Mouse (Mus musculus) frontal cortex, postnatal 25 days (tissue): ENCODE measurements at regions not wholly inside any gene's neighbourhood (a gene's known extent, or its start where the extent isn't known, plus 50 kb on each side); places are given as distances from the start of the nearest gene placed in this dataset.

Source experiments
- DNase-seq, 2 experiments: peaks; one replicate each; pipeline ENCODE4 v3.0.0; 2022; ENCODE audit warnings: low spot score in 2 of 2

- DNase-seq = no peak
Measured at GRCm38 (mm10) chr15:67301024-67301423, 800.3 kb upstream of the Lrrc6 start.

GRCm38 (mm10) chr15:67294797-67295196 lies 794.1 kb upstream of the Lrrc6 start:
- no peak for DNase-seq

- no peak for DNase-seq
Measured at GRCm38 (mm10) chr15:67289749-67290148, 789.0 kb upstream of the Lrrc6 start.

GRCm38 (mm10) chr15:67284941-67285340 lies 784.2 kb upstream of the Lrrc6 start:
- DNase-seq = no peak

GRCm38 (mm10) chr15:67283275-67283972 lies 782.7 kb upstream of the Lrrc6 start:
- DNase-seq = no peak

- no peak for DNase-seq
Measured at GRCm38 (mm10) chr15:67278869-67279268, 778.2 kb upstream of the Lrrc6 start.

GRCm38 (mm10) chr15:67275058-67275457 lies 774.3 kb upstream of the Lrrc6 start:
- no peak for DNase-seq

GRCm38 (mm10) chr15:67272397-67272796 lies 771.7 kb upstream of the Lrrc6 start:
- no peak for DNase-seq

- no peak for DNase-seq
Measured at GRCm38 (mm10) chr15:67263723-67264122, 763.0 kb upstream of the Lrrc6 start.

- no peak for DNase-seq
Measured at GRCm38 (mm10) chr15:67263313-67263712, 762.6 kb upstream of the Lrrc6 start.

- no peak for DNase-seq
Measured at GRCm38 (mm10) chr15:67262269-67262668, 761.6 kb upstream of the Lrrc6 start.

- no peak for DNase-seq
Measured at GRCm38 (mm10) chr15:67260666-67261065, 760.0 kb upstream of the Lrrc6 start.

GRCm38 (mm10) chr15:67249147-67249546 lies 748.4 kb upstream of the Lrrc6 start:
- no peak for DNase-seq

GRCm38 (mm10) chr15:67248471-67248870 lies 747.8 kb upstream of the Lrrc6 start:
- DNase-seq = no peak

GRCm38 (mm10) chr15:67245658-67246268 lies 745.1 kb upstream of the Lrrc6 start:
- no peak for DNase-seq

GRCm38 (mm10) chr15:67244908-67245657 lies 744.4 kb upstream of the Lrrc6 start:
- DNase-seq = no peak

- no peak for DNase-seq
Measured at GRCm38 (mm10) chr15:67235107-67235785, 734.5 kb upstream of the Lrrc6 start.

- no peak for DNase-seq
Measured at GRCm38 (mm10) chr15:67229359-67229758, 728.6 kb upstream of the Lrrc6 start.

- no peak for DNase-seq
Measured at GRCm38 (mm10) chr15:67228633-67229032, 727.9 kb upstream of the Lrrc6 start.

GRCm38 (mm10) chr15:67227456-67228164 lies 726.9 kb upstream of the Lrrc6 start:
- DNase-seq = no peak

- no peak for DNase-seq
Measured at GRCm38 (mm10) chr15:67226900-67227299, 726.2 kb upstream of the Lrrc6 start.
